Comparison of ENCODE assay signal across 8 mouse cellular contexts in the genomic region with DNA sequence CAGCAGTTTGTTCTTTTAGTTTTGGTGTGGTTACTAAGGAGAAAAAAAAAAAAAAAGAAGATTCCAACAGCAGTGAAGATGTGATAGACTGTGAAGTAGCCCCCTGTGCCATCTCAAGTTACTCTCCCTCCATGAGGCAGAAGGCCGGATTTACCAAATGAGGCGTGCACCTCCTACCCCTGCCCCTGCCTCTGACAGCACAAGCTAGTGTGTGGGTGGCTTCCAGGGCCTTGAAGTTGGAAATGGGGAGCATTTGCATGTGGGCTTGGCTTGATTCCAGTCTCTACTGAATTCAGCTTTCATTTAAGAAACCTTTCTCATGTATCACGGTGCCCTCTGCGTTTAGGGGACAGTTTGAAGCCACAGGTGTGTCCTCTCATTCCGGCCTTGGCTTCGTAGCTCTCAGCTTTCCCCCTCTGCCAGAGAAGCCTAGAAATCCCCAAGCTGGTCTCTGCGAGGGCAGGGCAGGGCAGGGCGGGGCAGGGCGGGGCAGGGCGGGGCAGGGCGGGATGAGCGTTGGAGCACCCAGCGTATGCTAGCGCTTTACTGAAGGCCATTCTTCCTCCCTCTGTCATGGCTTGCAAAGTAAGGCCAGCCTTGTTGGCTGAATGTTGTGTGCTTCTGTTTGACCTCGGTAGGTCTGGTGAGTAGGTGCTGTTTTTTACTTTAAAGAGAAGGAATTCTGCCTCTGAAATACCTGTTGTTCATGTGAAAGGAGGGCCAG. TPM values are rescaled to one million over a fixed set of nuclear protein-coding genes. Genes with fewer than 3 reads are reported as not detected.
DNase-seq lines count a peak whose midpoint lies in the region; ATAC-seq lines count a peak whose summit lies in the region.

No protein-coding gene starts in this region.

- peak; percentile 65; the same call in 1 of the 2 replicates for ATAC-seq in midbrain, embryonic 11.5 days (ENCODE audit: low FRiP score)
- no peak; the same call in 1 of the 2 replicates for ATAC-seq in midbrain, embryonic 13.5 days
- ATAC-seq in inflammation-experienced regulatory T-cells, adult 6 months: peak; percentile 66
- peak; percentile 18; the same call in 1 of the 2 replicates for ATAC-seq in neural tube, embryonic 13.5 days (ENCODE audit: low read depth)
- ATAC-seq in activated CD4-positive, CD25-positive, alpha-beta regulatory T cell, adult 4 months: no peak

- no peak overlapping the region for H3K4me2 ChIP-seq in midbrain, embryonic 11.5 days
- no peak overlapping the region for H3K4me2 ChIP-seq in midbrain, embryonic 13.5 days (replicated peaks)
- H3K4me2 ChIP-seq in neural tube, embryonic 13.5 days: no peak overlapping the region

- H3K36me3 ChIP-seq in midbrain, embryonic 11.5 days (ENCODE audit: control insufficient read depth, insufficient read depth, low read length): no peaks in the 10 kb centered on the region
- H3K36me3 ChIP-seq in midbrain, embryonic 13.5 days: no peaks in the 10 kb centered on the region
- H3K36me3 ChIP-seq in neural tube, embryonic 13.5 days: no peaks in the 10 kb centered on the region

- H3K9ac ChIP-seq in midbrain, embryonic 11.5 days (ENCODE audit: low read length): no peak overlapping the region
- no peak overlapping the region for H3K9ac ChIP-seq in midbrain, embryonic 13.5 days (replicated peaks)
- H3K9ac ChIP-seq in neural tube, embryonic 13.5 days: no peak overlapping the region

- H3K4me1 ChIP-seq in midbrain, embryonic 11.5 days (ENCODE audit: control insufficient read depth, insufficient read depth, low read length): no peaks in the 10 kb centered on the region
- peaks cover 8% of the 10 kb centered on the region; the same call in 1 of the 2 replicates for H3K4me1 ChIP-seq in midbrain, embryonic 13.5 days (replicated peaks)
- peaks cover 34% of the 10 kb centered on the region for H3K4me1 ChIP-seq in neural tube, embryonic 13.5 days (replicated peaks)

- H3K27me3 ChIP-seq in midbrain, embryonic 11.5 days (ENCODE audit: control insufficient read depth, insufficient read depth, low read length): no peaks in the 10 kb centered on the region
- no peaks in the 10 kb centered on the region for H3K27me3 ChIP-seq in midbrain, embryonic 13.5 days
- H3K27me3 ChIP-seq in neural tube, embryonic 13.5 days: no peaks in the 10 kb centered on the region

- no peak overlapping the region for H3K27ac ChIP-seq in midbrain, embryonic 11.5 days (ENCODE audit: low read depth, low read length)
- no peak overlapping the region for H3K27ac ChIP-seq in midbrain, embryonic 13.5 days
- H3K27ac ChIP-seq in neural tube, embryonic 13.5 days (replicated peaks): no peak overlapping the region

- no peak overlapping the region for H3K4me3 ChIP-seq in midbrain, embryonic 11.5 days (ENCODE audit: low read depth, low read length)
- H3K4me3 ChIP-seq in midbrain, embryonic 13.5 days (replicated peaks): no peak overlapping the region
- no peak overlapping the region for H3K4me3 ChIP-seq in neural tube, embryonic 13.5 days

- peak; percentile 51 for DNase-seq in adrenal gland, adult 2 months
- DNase-seq in adrenal gland, postnatal 25 days: no peak
- DNase-seq in midbrain, embryonic 11.5 days (ENCODE audit: low spot score, missing footprints): peak; percentile 81
- DNase-seq in spleen, adult 18-20 months: no peak

- no peaks in the 10 kb centered on the region for H3K9me3 ChIP-seq in midbrain, embryonic 11.5 days (ENCODE audit: control insufficient read depth, low read length)
- no peaks in the 10 kb centered on the region for H3K9me3 ChIP-seq in midbrain, embryonic 13.5 days
- H3K9me3 ChIP-seq in neural tube, embryonic 13.5 days: no peaks in the 10 kb centered on the region

- WGBS in midbrain, embryonic 11.5 days: 29% methylated on average over 15 of the region's 15 CpGs
- 29% methylated on average over 14 of the region's 15 CpGs for WGBS in midbrain, embryonic 13.5 days
- 26% methylated on average over 15 of the region's 15 CpGs for WGBS in neural tube, embryonic 13.5 days

RNA-seq across cellular contexts. Expression of gene Arl15, which starts 21.6 kb away (rescaled TPM):
- total RNA-seq in adrenal gland, adult 2 months (2021): 10 to 100 TPM; 27.2 to 40.7 TPM
- polyA plus RNA-seq in adrenal gland, adult 2 months (2012; rRNA removed): 2.2 and 4.8 TPM in 2 replicates
- 27.8 and 30.2 TPM in 2 replicates for total RNA-seq in adrenal gland, postnatal 25 days (2021)
- polyA plus RNA-seq in midbrain, embryonic 11.5 days (2014; fragmentation: Nextera tagmentation; extraction: Ambion mirVana): 13.6 and 15.8 TPM in 2 replicates
- 15.0 and 17.7 TPM in 2 replicates for polyA plus RNA-seq in midbrain, embryonic 13.5 days (2015; fragmentation: Nextera tagmentation; extraction: Ambion mirVana)
- polyA plus RNA-seq in inflammation-experienced regulatory T-cells, adult 6 months (2017; shearing (Covaris generic)): 10 to 100 TPM; 15.8 to 18.9 (median 16.6) TPM
- 14.8 and 16.9 TPM in 2 replicates for polyA plus RNA-seq in neural tube, embryonic 13.5 days (2015; fragmentation: Nextera tagmentation; extraction: Ambion mirVana)
- polyA plus RNA-seq in activated CD4-positive, CD25-positive, alpha-beta regulatory T cell, adult 4 months (2017; shearing (Covaris generic)): 10 to 100 TPM; 11.2 to 14.6 TPM

Comparison
In these comparisons a context has a peak if more than half of its experiments do, and no peak if none do; other contexts are left out.
1. DNase-seq: peak in adrenal gland, adult 2 months (single experiment) and midbrain, embryonic 11.5 days (single experiment); none in adrenal gland, postnatal 25 days (single experiment) and spleen, adult 18-20 months (0 of 2).
2. ATAC-seq: peak in midbrain, embryonic 11.5 days (single experiment), inflammation-experienced regulatory T-cells, adult 6 months (single experiment) and neural tube, embryonic 13.5 days (single experiment); none in midbrain, embryonic 13.5 days (single experiment) and activated CD4-positive, CD25-positive, alpha-beta regulatory T cell, adult 4 months (single experiment).